Mouse (Mus musculus): ENCODE measurements around the gene Olfr24. TPM values are rescaled to one million over a fixed set of nuclear protein-coding genes. Genes with fewer than 3 reads are reported as not detected.

Olfr24 gene
- polyA plus RNA-seq (2015; fragmentation: Illumina TruSeq; extraction: RNeasy Lipid Tissue Mini Kit (QIAGEN cat#74804); ENCODE audit: insufficient read depth, low replicate concordance): not detected

DNA sequence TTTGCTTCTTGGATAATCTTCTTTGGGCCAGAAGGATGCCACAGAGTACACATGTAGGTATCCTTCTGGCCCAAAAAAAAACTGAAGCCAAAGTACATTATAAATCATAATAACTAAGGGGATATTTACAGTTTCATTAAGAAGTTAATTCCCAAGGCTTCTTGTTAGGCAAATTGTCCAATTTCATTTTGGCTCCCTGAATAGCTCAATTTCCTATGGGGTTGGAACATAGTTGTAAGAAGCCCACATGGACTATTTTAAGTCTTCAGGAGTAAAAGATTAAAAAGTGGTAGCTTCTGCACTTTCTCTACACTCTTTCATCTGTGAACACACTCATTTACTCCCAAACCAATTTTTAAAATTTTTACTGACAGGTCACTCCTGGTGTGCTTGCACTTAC is at the start of gene Olfr24:
Gene Olfr24, minus strand, starts transcription at position 101 of the 400 bp plus-strand sequence.

Other genes starting within 250 kb of the Olfr24 start
- gene Muc16, start 89.5 kb downstream of the Olfr24 start, polyA plus RNA-seq (2015; fragmentation: Illumina TruSeq; extraction: RNeasy Lipid Tissue Mini Kit (QIAGEN cat#74804); ENCODE audit: insufficient read depth, low replicate concordance): 1.3 TPM
- not detected for gene Olfr828, start 55.5 kb upstream of the Olfr24 start, polyA plus RNA-seq (2015; fragmentation: Illumina TruSeq; extraction: RNeasy Lipid Tissue Mini Kit (QIAGEN cat#74804); ENCODE audit: insufficient read depth, low replicate concordance)
- not detected for gene Olfr829, start 90.9 kb upstream of the Olfr24 start, polyA plus RNA-seq (2015; fragmentation: Illumina TruSeq; extraction: RNeasy Lipid Tissue Mini Kit (QIAGEN cat#74804); ENCODE audit: insufficient read depth, low replicate concordance)
- gene Olfr830, start 110.7 kb upstream of the Olfr24 start, polyA plus RNA-seq (2015; fragmentation: Illumina TruSeq; extraction: RNeasy Lipid Tissue Mini Kit (QIAGEN cat#74804); ENCODE audit: insufficient read depth, low replicate concordance): not detected
- gene Olfr832, start 173.1 kb upstream of the Olfr24 start, polyA plus RNA-seq (2015; fragmentation: Illumina TruSeq; extraction: RNeasy Lipid Tissue Mini Kit (QIAGEN cat#74804); ENCODE audit: insufficient read depth, low replicate concordance): not detected
- gene Olfr834, start 224.0 kb upstream of the Olfr24 start, polyA plus RNA-seq (2015; fragmentation: Illumina TruSeq; extraction: RNeasy Lipid Tissue Mini Kit (QIAGEN cat#74804); ENCODE audit: insufficient read depth, low replicate concordance): not detected